Mouse (Mus musculus): ENCODE results near the gene Oip5. TPM values are rescaled to one million over a fixed set of nuclear protein-coding genes. Genes with fewer than 3 reads are reported as not detected.
"Not testable (repeated sequence)": the region's sequence is repeated elsewhere in the genome, so short reads cannot be mapped to it uniquely, and the experiment has no call there.

Oip5 gene
- total RNA-seq (2022): 1 to 10 TPM in 3 of 4 experiments, under 1 TPM in 1; 0.70 to 2.0 (median 1.1) TPM

GRCm38 (mm10) chr2:119618199-119618982 is at the start of gene Oip5, which contains the start of gene Nusap1:
Oip5 (minus strand) TSS chr2:119618469.
Nusap1 (plus strand) TSS chr2:119618298.
- peak; percentile 69 to 96 for DNase-seq (ENCODE audit: low spot score in 2 of 2)

- not testable (repeated sequence) for DNase-seq (ENCODE audit: low spot score in 2 of 2)
Measured at GRCm38 (mm10) chr2:119665744-119666143, 47.5 kb upstream of the Oip5 start.

DNA sequence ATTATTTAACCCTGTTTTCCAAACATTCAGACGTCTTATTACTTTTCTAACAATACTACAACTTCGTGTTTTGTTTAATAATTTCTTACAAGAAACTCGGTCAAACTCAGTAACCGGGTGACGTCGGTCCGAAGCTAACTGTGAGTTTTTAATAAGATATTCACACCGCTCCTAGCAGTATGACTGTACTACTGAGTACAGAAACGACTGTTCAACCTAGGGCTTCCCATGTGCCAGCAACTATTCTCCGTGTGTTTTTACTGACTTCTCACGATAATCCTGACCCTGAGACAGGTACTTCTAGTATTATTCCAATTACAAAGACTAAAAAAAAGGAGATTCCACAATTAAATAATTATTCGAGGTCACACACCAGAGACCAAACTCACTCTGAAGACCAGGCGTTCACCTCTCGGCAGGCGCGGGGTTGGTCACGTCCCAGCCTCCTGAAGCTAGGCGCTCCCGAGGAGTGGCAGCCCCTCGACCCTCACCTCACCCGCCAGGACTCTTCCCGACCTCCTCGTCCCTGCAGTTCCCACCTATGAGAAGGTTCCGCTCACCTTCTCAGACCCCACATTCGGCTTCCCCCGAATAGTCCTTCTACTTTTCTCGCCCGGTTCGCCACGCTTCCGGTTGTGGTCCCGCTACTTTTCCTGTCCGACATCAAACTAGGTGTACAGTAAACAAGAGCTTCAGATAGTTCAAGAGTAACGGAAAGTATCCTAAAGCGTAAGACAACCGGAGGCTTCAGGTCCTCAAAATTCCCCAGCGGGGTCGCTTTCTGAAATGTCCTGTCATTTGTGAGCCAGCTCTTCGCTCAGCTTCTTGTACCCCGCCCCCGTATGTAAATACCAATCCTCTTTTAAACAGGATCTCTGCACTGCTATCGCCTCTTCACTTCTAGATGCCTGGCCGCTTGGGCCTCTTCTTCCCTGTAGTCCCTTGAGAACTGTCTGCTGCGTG is 44.2 kb upstream of the Oip5 start, which contains the start of gene Ndufaf1:
Gene Ndufaf1, minus strand, starts transcription at position 608 of the 963 bp plus-strand sequence.
- DNase-seq (ENCODE audit: low spot score in 2 of 2): peak; percentile 43 to 88

GRCm38 (mm10) chr2:119644254-119644653 is 26.0 kb upstream of the Oip5 start:
- no peak for DNase-seq (ENCODE audit: low spot score in 2 of 2)

DNA sequence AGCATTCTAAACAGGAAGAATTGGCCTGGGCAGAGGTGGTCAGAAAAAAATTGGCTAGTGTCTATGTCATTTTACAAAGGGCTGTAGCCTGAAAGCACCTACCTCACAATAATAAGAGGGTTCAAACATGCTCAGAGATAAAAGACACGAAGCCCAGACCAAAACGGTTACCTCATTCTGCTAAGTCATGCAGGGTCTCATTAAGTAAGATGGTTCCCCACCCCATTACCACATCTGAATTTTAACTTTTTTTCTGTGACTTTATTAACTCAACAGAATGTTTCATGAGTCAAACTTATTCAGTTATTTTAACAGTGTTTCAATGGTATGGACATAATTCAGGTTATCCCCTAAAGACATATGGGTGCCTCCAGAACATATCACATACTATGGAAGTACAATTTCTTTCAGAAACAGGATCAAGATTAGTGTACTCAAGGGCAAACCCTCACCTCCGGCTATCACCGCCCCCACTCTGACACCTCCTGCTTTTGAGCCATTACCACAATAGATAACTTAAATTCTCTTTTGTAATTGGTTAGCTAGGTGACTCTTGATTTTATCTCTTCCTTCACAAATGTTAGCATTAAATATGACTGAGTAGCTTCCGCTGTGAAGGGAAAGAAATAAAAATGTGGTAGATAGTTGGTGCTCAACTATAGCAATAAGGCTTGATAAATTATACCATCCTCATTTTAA is 23.1 kb upstream of the Oip5 start:
- no peak for DNase-seq (ENCODE audit: low spot score in 2 of 2)

DNA sequence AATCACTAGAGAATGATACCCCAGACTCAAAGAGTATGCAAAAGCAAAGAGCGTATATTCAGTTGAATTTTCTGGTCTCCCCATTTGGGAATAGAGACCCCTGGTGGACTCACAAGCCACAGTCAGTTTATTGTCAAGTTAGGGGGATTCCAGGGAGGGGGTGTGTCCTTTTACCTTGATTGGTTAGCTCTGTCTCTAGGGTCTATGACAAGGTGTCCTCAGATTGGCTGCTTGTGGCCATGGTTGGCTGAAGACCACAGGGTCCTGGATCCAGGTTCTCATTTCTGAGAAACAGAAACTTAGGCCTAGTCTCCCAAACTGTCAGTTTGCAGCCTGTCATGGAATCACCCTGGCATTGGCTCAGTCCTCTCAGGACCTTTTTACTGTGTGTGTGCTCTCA is 18.5 kb upstream of the Oip5 start:
- no peak for DNase-seq (ENCODE audit: low spot score in 2 of 2)

- DNase-seq (ENCODE audit: low spot score in 2 of 2): no peak
Measured at GRCm38 (mm10) chr2:119621302-119621701, 3.0 kb upstream of the Oip5 start.

- DNase-seq (ENCODE audit: low spot score in 2 of 2): not testable (repeated sequence)
Measured at GRCm38 (mm10) chr2:119619002-119619401, 733 bp upstream of the Oip5 start.

GRCm38 (mm10) chr2:119617841-119618198 is 449 bp downstream of the Oip5 start:
- no peak for DNase-seq (ENCODE audit: low spot score in 2 of 2)

- no peak for DNase-seq (ENCODE audit: low spot score in 2 of 2)
Measured at GRCm38 (mm10) chr2:119607023-119607422, 11.2 kb downstream of the Oip5 start.

DNA sequence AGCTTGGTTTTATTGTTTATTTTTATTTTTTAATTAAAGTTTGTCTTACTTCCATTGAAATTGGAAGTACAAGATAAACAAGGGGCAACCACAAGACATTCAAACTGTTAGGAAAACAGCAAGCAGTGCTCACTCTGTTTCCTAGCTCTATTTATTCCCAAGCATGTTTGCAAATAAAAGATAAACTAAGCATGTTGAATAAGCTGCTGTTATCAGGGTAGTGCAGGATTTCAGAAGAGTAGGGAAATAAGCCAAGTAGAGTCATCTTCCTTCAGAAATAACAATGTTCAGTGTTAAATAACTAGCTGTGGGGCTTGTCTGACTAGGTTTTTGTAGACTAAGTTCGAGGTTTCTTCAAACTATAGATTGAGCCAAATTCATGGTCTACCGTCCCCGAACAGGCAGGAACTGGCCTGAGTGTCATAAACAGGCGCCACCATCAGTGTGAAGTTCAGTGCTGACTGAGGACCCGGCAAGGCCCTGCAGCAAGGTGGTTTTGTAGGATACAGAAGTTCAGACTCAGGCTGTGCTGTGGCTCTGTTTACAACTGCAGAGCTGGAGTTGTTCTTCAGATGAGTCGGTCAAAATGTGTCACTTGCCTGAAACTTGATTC is 12.8 kb downstream of the Oip5 start:
- no peak for DNase-seq (ENCODE audit: low spot score in 2 of 2)

DNA sequence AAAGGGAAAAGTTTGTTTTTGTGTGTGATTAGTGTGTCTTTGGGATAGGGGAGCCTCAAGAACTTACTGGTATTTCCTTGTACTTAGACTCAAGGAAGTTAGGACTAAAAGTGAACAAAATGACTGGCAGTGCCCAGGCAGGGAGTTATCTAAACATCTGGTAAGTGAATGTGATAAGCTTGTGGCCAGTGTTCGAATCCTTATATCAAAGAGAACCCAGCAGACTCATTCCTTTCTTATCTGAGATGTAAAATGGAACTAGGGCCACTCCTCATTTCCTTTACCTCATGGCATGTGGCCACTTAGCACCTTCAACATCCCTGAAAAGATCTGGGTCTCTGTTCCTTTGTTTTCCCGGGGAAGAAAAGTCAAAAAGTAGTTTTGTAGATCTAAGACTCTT is 14.4 kb downstream of the Oip5 start:
- no peak for DNase-seq (ENCODE audit: low spot score in 2 of 2)

DNA sequence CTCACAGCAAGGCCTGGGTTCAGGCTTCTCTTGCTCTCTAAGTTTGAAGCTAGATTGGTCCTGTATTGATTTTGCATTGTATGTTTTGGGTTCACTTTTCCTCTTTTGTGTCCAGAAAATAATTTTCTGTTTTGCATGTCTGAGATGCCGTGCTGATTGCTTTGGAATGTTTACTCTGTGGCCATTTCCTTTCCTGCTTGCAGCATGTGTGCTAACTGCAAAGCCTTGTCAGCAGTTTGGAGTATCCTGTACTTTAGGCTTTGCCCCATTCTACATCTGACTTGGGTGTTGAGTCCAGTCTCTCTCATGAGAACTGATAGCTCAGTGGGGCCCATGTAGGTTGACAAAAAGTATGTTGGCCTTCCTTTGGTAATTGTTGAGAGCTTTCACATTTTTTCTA is 15.8 kb downstream of the Oip5 start:
- DNase-seq (ENCODE audit: low spot score in 2 of 2): no peak

DNA sequence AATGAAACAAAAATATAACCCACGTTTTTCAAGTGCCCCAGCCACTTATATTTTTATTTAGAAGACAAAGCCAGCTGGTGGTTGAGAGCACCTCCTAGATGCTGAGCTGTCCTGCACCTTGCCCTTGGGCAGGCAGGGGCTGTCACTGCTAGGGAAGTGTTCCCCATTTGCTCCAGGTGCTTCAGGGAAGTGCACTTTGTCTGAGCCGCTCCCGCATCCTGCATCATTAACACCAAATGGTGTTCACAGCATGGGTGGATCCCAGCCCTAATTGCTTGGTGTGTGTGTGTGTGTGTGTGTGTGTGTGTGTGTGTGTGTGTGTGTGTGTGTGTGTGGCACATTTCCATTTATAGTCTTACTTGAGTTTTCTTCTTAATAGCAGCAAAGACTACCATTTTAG is 16.7 kb downstream of the Oip5 start:
- peak in 1 of 2 experiments; percentile 15 for DNase-seq (ENCODE audit: low spot score in 2 of 2)

DNA sequence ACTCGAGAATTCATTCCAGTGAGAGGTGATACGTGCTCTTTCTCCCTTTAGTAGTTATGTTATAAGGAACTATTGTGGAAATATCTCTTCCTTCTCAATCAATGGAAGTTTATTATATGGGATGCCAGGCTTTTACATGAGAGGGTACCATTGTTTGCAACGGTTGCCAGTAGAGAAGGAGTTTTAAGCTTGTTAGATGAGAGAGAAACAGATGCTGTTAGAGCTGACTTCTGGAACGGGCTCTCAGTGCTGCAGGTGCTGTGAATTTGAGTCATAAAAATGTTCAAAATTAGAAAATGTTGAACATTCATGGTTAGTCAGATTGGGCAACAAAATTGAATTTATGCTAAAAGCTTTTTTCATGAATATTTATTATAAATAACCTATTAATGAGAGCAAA is 17.2 kb downstream of the Oip5 start:
- peak in 1 of 2 experiments; percentile 38 for DNase-seq (ENCODE audit: low spot score in 2 of 2)

GRCm38 (mm10) chr2:119596781-119597330 is 21.4 kb downstream of the Oip5 start:
- DNase-seq (ENCODE audit: low spot score in 2 of 2): peak in 1 of 2 experiments; percentile 69

DNA sequence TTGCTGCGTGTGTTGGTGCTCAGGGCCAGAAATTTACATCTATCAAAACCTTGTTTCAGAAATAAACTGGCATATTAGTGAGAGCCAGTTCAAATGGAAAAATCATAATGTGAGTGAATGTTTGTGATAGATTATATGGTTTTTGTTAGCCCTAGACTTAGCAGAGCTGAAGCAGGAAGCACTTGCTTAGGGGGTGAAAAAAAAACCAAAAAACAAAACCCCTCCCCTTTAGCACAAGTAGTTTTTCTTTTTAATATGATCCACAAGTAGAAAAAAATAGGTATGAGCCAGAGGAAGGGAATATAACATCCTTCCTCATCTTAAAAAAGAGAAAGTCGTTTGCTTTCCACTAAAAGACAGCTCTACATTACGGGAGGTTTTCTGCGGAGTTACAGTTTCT is 23.0 kb downstream of the Oip5 start:
- DNase-seq (ENCODE audit: low spot score in 2 of 2): no peak

DNA sequence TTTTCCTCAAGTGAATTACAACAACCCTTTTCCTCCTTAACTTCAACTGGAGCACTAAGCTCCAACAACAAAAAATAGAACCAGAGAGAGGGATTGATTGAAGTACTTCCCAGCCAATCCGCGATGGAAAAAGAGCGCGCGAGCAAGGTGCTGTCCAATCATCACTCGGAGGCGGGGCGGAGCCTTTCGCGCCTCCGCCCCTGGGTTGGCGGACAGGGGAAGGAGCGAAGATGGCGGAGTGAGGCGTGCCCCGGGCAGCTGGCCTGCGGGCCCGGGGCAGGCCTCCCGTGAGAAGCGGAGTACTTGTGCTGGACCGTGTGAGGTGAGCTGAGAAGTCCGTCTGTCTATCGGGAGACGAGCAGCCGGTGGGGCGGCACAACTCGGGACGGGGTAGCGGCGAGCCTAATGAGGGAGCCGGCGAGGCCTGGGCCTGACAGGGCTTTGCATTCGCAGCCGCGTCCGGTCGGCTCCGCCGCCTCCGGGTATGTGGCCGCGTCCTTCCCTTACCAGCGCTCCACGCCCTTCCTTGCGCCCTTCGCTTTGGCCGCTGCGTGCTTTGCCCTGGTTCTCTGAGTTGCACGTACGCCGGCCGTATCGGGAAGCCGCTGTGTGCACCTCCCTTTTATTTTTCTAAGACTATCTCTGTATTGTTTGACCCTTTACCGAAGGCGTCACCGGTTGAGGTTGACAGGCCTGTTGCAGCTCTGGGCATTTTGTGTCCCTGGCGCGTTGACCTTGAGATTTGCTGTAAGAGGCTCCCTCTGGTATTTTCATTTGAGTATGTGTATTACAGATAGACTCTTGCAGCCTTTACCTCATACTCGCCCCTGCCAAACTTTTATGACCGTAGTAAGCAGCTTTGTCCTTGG is 23.9 kb downstream of the Oip5 start:
- peak; percentile 88 to 92 for DNase-seq (ENCODE audit: low spot score in 2 of 2)

- DNase-seq (ENCODE audit: low spot score in 2 of 2): no peak
Measured at GRCm38 (mm10) chr2:119593765-119594112, 24.5 kb downstream of the Oip5 start.

GRCm38 (mm10) chr2:119591247-119591646 is 27.0 kb downstream of the Oip5 start:
- DNase-seq (ENCODE audit: low spot score in 2 of 2): no peak
